Mouse (Mus musculus): ENCODE data around the gene Dzip1. TPM values are rescaled to one million over a fixed set of nuclear protein-coding genes. Genes with fewer than 3 reads are reported as not detected.

Gene Dzip1
- polyA plus RNA-seq, 1 experiment: 5.9 TPM

DNA sequence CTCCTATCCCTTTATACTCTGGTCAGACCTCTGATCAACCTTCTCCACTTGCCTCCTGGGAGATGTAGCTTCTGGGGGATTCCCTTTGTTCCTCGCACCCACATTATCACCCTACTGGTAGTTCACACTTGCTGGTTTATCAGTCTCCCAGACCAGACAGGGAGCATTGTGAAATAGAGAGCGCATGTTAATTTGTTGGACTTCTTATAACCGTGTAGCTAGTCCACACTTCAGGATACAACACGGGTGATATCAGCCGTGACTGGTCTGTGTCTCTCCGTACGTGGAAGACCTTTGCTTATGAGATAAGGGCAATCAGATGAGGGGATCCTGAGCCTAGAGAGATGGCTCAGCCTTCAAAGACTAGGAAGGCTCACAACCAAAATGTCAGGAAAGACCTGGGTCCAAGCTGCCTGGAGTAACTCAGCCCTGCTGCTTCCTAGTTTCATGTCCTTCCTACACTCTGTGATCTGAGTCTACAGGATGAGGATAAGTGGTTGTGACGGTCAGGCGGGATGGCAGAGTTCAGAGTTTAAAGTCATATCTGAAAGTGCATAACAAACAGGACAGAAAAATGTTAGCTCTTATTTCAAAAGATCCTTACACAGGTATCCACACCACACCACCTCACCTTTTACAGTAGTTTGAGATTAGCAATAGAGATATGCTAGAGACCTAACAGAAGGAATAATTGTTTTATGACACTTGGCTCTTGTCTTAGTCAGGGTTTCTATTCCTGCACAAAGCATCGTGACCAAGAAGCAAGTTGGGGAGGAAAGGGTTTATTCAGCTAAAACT, 59.0 kb downstream of the Dzip1 start:
- Histone ChIP-seq H3K36me3 (ENCODE audit: control insufficient read depth, insufficient read depth, low read length) (no peaks in the 10 kb centered on the region), H3K4me1 (ENCODE audit: control insufficient read depth, insufficient read depth, insufficient read length) (no peaks in the 10 kb centered on the region; the same call in 1 of the 2 replicates), H3K27me3 (ENCODE audit: control insufficient read depth, insufficient read depth, low read length) (no peaks in the 10 kb centered on the region), H3K27ac (ENCODE audit: insufficient read depth, low read length) (no peak overlapping the region), H3K4me3 (ENCODE audit: extremely low read depth, insufficient read depth, insufficient read length) (no peak overlapping the region)
- TF ChIP-seq CTCF (IDR thresholded peaks at IDR 0.05; ENCODE audit: extremely low read depth, insufficient read depth, insufficient read length, insufficient replicate concordance) (no peak), POLR2A (IDR thresholded peaks at IDR 0.05; ENCODE audit: low read depth, low read length) (no peak)
- DNase-seq (ENCODE audit: low read depth in 1 of 2, low spot score in 2 of 2): no peak
- WGBS: 79% methylated on average over 10 of the region's 10 CpGs

DNA sequence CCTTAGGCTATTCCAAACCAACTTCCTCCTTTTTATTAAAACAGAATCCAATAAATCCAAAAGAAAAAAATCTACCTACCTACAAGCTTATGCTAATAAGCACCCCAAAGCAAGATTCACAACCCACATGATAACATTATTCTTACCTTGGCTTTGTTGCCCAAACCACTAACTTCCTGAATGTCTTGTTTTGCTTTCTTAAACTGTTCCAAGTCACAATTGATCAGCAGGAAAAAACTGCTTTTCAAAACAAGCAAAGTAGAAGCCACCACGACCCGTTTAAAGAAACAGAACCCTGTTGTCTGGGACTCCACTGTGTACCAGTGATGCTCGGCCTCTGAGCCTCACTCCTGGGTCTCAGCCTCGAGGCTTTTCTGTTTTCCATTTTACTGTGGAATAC, 60.4 kb downstream of the Dzip1 start:
- H3K4me1 ChIP-seq (ENCODE audit: control insufficient read depth, insufficient read depth, insufficient read length): no peaks in the 10 kb centered on the region; the same call in 1 of the 2 replicates
- no peaks in the 10 kb centered on the region for H3K27me3 ChIP-seq (ENCODE audit: control insufficient read depth, insufficient read depth, low read length)
- peak in 1 of 2 experiments; percentile 45 for DNase-seq (ENCODE audit: low read depth in 1 of 2, low spot score in 2 of 2)
- WGBS: 35% methylated on average over 4 of the region's 4 CpGs
- TF ChIP-seq POLR2A (IDR thresholded peaks at IDR 0.05; ENCODE audit: low read depth, low read length): no peak
- TF ChIP-seq CTCF (IDR thresholded peaks at IDR 0.05; ENCODE audit: extremely low read depth, insufficient read depth, insufficient read length, insufficient replicate concordance): no peak
- H3K27ac ChIP-seq (ENCODE audit: insufficient read depth, low read length): no peak overlapping the region
- H3K36me3 ChIP-seq (ENCODE audit: control insufficient read depth, insufficient read depth, low read length): no peaks in the 10 kb centered on the region
- H3K4me3 ChIP-seq (ENCODE audit: extremely low read depth, insufficient read depth, insufficient read length): no peak overlapping the region

DNA sequence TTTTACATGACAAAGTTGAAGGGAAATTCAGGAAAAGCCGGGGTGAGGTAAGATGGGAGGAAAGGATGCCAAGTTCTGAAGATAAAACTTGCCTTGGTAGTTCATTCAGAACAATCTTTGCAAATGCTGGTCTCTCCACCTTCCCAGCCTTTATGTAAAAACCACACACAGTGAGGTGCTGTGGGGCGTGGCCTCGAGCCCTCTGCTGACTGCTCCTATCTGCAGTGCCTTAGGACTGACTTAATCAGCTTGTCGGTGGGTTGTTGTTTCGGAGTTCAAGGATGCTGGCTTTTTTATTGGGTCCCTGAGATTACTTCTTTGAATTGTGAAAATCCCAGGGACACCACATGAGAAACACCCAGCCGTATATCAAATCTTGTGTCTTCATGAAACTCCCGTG, 63.0 kb downstream of the Dzip1 start:
- 62% methylated on average over 7 of the region's 7 CpGs for WGBS

DNA sequence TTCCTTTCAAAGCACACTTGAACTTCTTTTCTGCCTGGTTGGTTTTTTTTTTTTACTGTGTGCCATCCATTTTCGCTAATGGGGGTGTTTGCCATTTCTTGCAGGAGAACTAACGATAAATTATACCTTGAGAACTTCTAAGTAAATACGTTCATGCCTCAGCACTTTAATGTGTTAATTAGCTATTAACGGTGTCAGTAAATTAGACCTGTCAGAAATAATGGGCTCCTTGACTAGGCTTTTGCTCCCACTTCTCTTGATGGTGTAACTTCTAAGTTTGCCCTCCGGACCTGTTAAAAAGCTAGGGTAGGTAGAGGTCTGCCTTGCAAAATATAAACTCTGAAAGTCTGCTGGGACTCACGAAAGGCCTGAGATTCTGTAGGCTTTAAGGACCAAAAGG, 66.9 kb downstream of the Dzip1 start:
- no peaks in the 10 kb centered on the region for H3K36me3 ChIP-seq (ENCODE audit: control insufficient read depth, insufficient read depth, low read length)
- 92% methylated on average over 6 of the region's 6 CpGs for WGBS
- H3K27ac ChIP-seq (ENCODE audit: insufficient read depth, low read length): no peak overlapping the region
- TF ChIP-seq CTCF (IDR thresholded peaks at IDR 0.05; ENCODE audit: extremely low read depth, insufficient read depth, insufficient read length, insufficient replicate concordance): no peak
- no peak for TF ChIP-seq POLR2A (IDR thresholded peaks at IDR 0.05; ENCODE audit: low read depth, low read length)
- DNase-seq (ENCODE audit: low read depth in 1 of 2, low spot score in 2 of 2): no peak
- H3K4me1 ChIP-seq (ENCODE audit: control insufficient read depth, insufficient read depth, insufficient read length): peaks cover 14% of the 10 kb centered on the region; the same call in 1 of the 2 replicates
- H3K4me3 ChIP-seq (ENCODE audit: extremely low read depth, insufficient read depth, insufficient read length): no peak overlapping the region
- peaks cover 4% of the 10 kb centered on the region; the same call in 1 of the 2 replicates for H3K27me3 ChIP-seq (ENCODE audit: control insufficient read depth, insufficient read depth, low read length)

More for the DNA sequence above, 63.0 kb downstream of the Dzip1 start:
- Histone ChIP-seq H3K4me1 (ENCODE audit: control insufficient read depth, insufficient read depth, insufficient read length) (no peaks in the 10 kb centered on the region; the same call in 1 of the 2 replicates), H3K4me3 (ENCODE audit: extremely low read depth, insufficient read depth, insufficient read length) (no peak overlapping the region), H3K27me3 (ENCODE audit: control insufficient read depth, insufficient read depth, low read length) (no peaks in the 10 kb centered on the region), H3K36me3 (ENCODE audit: control insufficient read depth, insufficient read depth, low read length) (no peaks in the 10 kb centered on the region), H3K27ac (ENCODE audit: insufficient read depth, low read length) (no peak overlapping the region)
- no peak for DNase-seq (ENCODE audit: low read depth in 1 of 2, low spot score in 2 of 2)
- TF ChIP-seq POLR2A (IDR thresholded peaks at IDR 0.05; ENCODE audit: low read depth, low read length): no peak
- no peak for TF ChIP-seq CTCF (IDR thresholded peaks at IDR 0.05; ENCODE audit: extremely low read depth, insufficient read depth, insufficient read length, insufficient replicate concordance)

DNA sequence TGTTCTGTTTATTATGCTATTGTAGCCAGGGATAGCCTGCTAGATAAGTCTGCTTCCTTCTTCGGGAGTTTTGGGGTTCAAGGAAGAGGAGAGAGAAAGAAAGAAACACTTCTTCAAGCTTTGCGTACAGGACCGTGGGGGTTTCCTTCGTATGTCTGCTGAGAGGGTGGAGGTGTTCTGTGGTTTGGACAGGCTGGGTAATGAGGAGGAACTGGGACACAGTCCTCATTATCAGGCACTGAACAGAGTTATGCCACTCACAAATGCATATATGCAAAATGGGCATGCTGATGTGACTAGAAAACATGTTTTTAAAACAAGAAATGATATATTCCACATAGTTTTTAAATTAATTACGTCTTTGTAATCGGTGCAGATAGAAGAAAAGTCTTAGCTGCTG, 68.7 kb downstream of the Dzip1 start:
- Histone ChIP-seq H3K27ac (ENCODE audit: insufficient read depth, low read length) (no peak overlapping the region), H3K4me3 (ENCODE audit: extremely low read depth, insufficient read depth, insufficient read length) (no peak overlapping the region), H3K27me3 (ENCODE audit: control insufficient read depth, insufficient read depth, low read length) (peaks cover 4% of the 10 kb centered on the region; the same call in 1 of the 2 replicates), H3K4me1 (ENCODE audit: control insufficient read depth, insufficient read depth, insufficient read length) (peaks cover 15% of the 10 kb centered on the region; the same call in 1 of the 2 replicates), H3K36me3 (ENCODE audit: control insufficient read depth, insufficient read depth, low read length) (no peaks in the 10 kb centered on the region)
- 43% methylated on average over 6 of the region's 6 CpGs for WGBS
- TF ChIP-seq CTCF (IDR thresholded peaks at IDR 0.05; ENCODE audit: extremely low read depth, insufficient read depth, insufficient read length, insufficient replicate concordance): no peak
- no peak for TF ChIP-seq POLR2A (IDR thresholded peaks at IDR 0.05; ENCODE audit: low read depth, low read length)
- no peak for DNase-seq (ENCODE audit: low read depth in 1 of 2, low spot score in 2 of 2)

DNA sequence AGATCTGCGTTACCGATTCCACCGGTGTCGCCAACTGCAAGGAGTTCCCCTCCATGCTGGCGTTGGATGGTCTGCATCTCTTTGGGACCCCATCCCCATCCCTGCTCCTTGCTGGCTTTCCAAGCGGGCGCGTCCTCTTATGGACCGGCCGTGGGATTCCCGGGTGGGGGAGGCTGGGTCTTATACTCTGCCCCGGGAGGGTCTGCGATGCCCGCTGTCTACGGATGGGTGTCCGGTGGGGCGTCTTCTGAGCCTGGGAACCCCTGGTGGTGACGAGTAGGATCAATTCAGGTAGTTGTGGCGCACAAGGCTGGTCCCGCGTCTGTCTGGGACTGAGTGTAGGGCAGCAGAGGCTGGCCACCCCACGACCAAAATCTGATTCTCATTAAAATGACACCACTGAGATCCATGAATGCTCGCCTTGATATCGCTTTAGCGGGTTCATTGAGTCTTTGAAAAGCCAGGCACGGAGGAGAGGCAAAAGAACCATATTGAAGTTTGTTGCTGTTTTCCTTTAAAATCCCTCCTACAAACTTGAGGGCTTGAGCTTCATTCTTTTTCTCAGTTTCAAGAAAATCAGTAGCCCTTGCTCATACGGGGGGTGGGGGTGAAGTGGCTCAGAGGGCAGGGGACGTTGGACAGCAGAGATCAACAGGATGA, 70.0 kb downstream of the Dzip1 start:
- WGBS: 6% methylated on average over 28 of the region's 28 CpGs

More for the DNA sequence above, 70.0 kb downstream of the Dzip1 start:
- peaks cover 15% of the 10 kb centered on the region; the same call in 1 of the 2 replicates for H3K4me1 ChIP-seq (ENCODE audit: control insufficient read depth, insufficient read depth, insufficient read length)
- DNase-seq (ENCODE audit: low read depth in 1 of 2, low spot score in 2 of 2): peak in 1 of 2 experiments; percentile 18
- peak overlapping the region; percentile 58 for H3K4me3 ChIP-seq (ENCODE audit: extremely low read depth, insufficient read depth, insufficient read length)
- H3K27ac ChIP-seq (ENCODE audit: insufficient read depth, low read length): 0 out of 2 replicates have a peak overlapping the region, but pooled peaks have one; percentile 16
- TF ChIP-seq POLR2A (IDR thresholded peaks at IDR 0.05; ENCODE audit: low read depth, low read length): no peak
- no peak; the same call in 1 of the 2 replicates for TF ChIP-seq CTCF (IDR thresholded peaks at IDR 0.05; ENCODE audit: extremely low read depth, insufficient read depth, insufficient read length, insufficient replicate concordance)
- H3K36me3 ChIP-seq (ENCODE audit: control insufficient read depth, insufficient read depth, low read length): no peaks in the 10 kb centered on the region
- peaks cover 4% of the 10 kb centered on the region; the same call in 1 of the 2 replicates for H3K27me3 ChIP-seq (ENCODE audit: control insufficient read depth, insufficient read depth, low read length)
